Mouse (Mus musculus) myocyte (in vitro differentiated cells): Measurements from ENCODE around the gene Cytip. TPM values are rescaled to one million over a fixed set of nuclear protein-coding genes. Genes with fewer than 3 reads are reported as not detected.

Source experiments
- H3K27me3 ChIP-seq: one replicate; pipeline ENCODE4 v1.6.1; 2011; ENCODE audit not compliant: control insufficient read depth, insufficient read depth, insufficient read length
- H3K36me3 ChIP-seq: one replicate; pipeline ENCODE4 v1.6.1; 2011; ENCODE audit not compliant: control insufficient read depth, insufficient read depth
- H3K4me2 ChIP-seq: one replicate; pipeline ENCODE4 v1.6.1; 2011; ENCODE audit warnings: low read depth, control low read depth
- H3K4me3 ChIP-seq: one replicate; pipeline ENCODE4 v1.5.1; 2011; ENCODE audit warnings: mild to moderate bottlenecking, control low read depth, moderate library complexity
- H3K79me2 ChIP-seq: one replicate; pipeline ENCODE4 v1.6.1; 2011; ENCODE audit not compliant: control insufficient read depth, insufficient read depth
- H3ac ChIP-seq: one replicate; pipeline ENCODE4 v1.6.1; 2011; ENCODE audit not compliant: control insufficient read depth, insufficient read length
- CEBPB ChIP-seq: IDR thresholded peaks from 2 replicates; pipeline ENCODE4 v1.6.1; 2011; ENCODE audit warnings: mild to moderate bottlenecking, moderate library complexity; ENCODE audit not compliant: poor library complexity, insufficient read depth, severe bottlenecking
- E2F4 ChIP-seq: IDR thresholded peaks from one replicate; pipeline ENCODE4 v1.6.1; 2011; ENCODE audit warnings: mild to moderate bottlenecking, control low read depth, moderate library complexity; ENCODE audit not compliant: insufficient read depth
- MAX ChIP-seq: IDR thresholded peaks from one replicate; pipeline ENCODE4 v1.6.1; 2011; ENCODE audit warnings: low read depth, mild to moderate bottlenecking, control low read depth
- MYOD1 ChIP-seq, 3 experiments: IDR thresholded peaks; one replicate each; pipeline ENCODE4 v1.6.1; 2011; ENCODE audit warnings: control low read depth in 2 of 3, low read depth in 2 of 3, mild to moderate bottlenecking in 2 of 3, moderate library complexity in 1 of 3; ENCODE audit not compliant: insufficient read length in 2 of 3, control insufficient read depth in 1 of 3
- MYOG ChIP-seq, 3 experiments: IDR thresholded peaks; one replicate each; pipeline ENCODE4 v1.6.1; 2011; ENCODE audit warnings: control low read depth in 2 of 3, low read depth in 2 of 3, mild to moderate bottlenecking in 2 of 3; ENCODE audit not compliant: insufficient read length in 2 of 3, control insufficient read depth in 1 of 3, insufficient read depth in 1 of 3
- POLR2A ChIP-seq: IDR thresholded peaks from one replicate; pipeline ENCODE4 v1.6.1; 2011; ENCODE audit warnings: low read depth, mild to moderate bottlenecking, control low read depth, moderate library complexity; ENCODE audit not compliant: insufficient read length
- POLR2AphosphoS2 ChIP-seq: IDR thresholded peaks from one replicate; pipeline ENCODE4 v1.6.1; 2011; ENCODE audit warnings: low read depth, control low read depth; ENCODE audit not compliant: insufficient read length
- REST ChIP-seq: IDR thresholded peaks from one replicate; pipeline ENCODE4 v1.6.1; 2011; ENCODE audit warnings: mild to moderate bottlenecking, control low read depth, moderate library complexity; ENCODE audit not compliant: insufficient read depth, insufficient read length
- SRF ChIP-seq: IDR thresholded peaks from one replicate; pipeline ENCODE4 v1.6.1; 2011; ENCODE audit warnings: low read depth; ENCODE audit not compliant: control insufficient read depth, insufficient read length
- TCF12 ChIP-seq: IDR thresholded peaks from one replicate; pipeline ENCODE4 v1.6.1; 2011; ENCODE audit warnings: mild to moderate bottlenecking, control low read depth; ENCODE audit not compliant: poor library complexity, insufficient read depth, severe bottlenecking
- TCF3 ChIP-seq: IDR thresholded peaks from one replicate; pipeline ENCODE4 v1.6.1; 2011; ENCODE audit warnings: low read depth, control low read depth; ENCODE audit not compliant: insufficient read length
- USF1 ChIP-seq: IDR thresholded peaks from one replicate; pipeline ENCODE4 v1.6.1; 2011; ENCODE audit warnings: low read depth, mild to moderate bottlenecking, control low read depth, moderate library complexity
- polyA plus RNA-seq: library from polyadenylated mRNA; unstranded; fragments of >200 nt; fragmentation: generic; extraction: Trizol; gene quantifications from one replicate; pipeline ENCODE4 v1.2.1, GENCODE M21; 2012; ENCODE audit warnings: missing spikeins

Gene Cytip
- polyA plus RNA-seq, 1 experiment, result 0.05 TPM

DNA sequence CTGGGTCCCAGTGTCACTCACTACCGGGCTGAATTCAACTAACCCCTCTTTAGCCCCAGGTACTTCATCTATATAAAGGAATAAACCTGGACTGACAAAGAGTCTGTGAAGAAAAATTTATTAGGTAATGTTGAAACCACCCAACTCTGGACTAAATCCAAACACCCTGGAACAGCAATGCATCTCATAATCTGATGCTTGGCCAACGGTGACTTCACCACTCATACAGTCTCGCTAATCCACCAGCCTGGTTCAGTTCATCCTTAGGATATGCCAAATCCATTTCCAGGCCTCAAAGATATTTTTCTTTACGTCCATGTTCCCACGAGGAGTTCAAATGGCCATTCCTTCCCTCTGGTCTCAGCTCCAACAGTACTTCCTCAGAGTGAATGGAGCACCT lies 48.8 kb downstream of the Cytip start:
- Histone ChIP-seq H3K4me3 (no peak overlapping the region), H3K79me2 (no peaks in the 10 kb centered on the region), H3K27me3 (no peaks in the 10 kb centered on the region), H3K4me2 (no peak overlapping the region), H3ac (no peak overlapping the region), H3K36me3 (no peaks in the 10 kb centered on the region)
- TF ChIP-seq REST (no peak), TCF12 (no peak), POLR2A (no peak), MAX (no peak), MYOG (IDR thresholded peaks at IDR 0.05; ENCODE audit: control insufficient read depth in 1 of 3, insufficient read depth in 1 of 3, insufficient read length in 2 of 3, low read depth in 2 of 3) (no peak), USF1 (no peak), E2F4 (no peak), CEBPB (no peak), MYOD1 (IDR thresholded peaks at IDR 0.05; ENCODE audit: control insufficient read depth in 1 of 3, insufficient read length in 2 of 3, low read depth in 2 of 3) (no peak), POLR2AphosphoS2 (no peak), TCF3 (no peak), SRF (no peak)

DNA sequence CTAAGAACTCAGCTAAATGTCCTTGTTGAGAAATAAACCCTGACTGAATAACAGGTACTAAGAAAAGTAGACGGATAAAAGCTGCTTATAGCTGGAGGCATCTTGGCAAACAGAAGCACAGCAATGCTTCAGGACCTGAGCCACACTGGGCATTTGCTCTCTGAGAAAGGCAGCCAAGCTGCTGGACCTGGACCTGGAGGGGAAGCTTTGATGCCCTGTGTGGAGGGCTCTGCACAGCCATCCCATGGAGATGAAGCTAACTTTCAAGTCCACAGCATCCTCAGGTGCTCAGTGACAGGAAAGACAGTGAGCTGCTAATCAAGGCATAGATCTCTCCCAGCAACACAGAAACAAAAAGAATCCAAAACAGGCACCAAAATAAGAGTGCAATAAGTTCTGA lies 54.8 kb downstream of the Cytip start:
- no peak for TF ChIP-seq TCF12
- TF ChIP-seq USF1, result no peak
- no peak for TF ChIP-seq TCF3
- no peak for TF ChIP-seq POLR2AphosphoS2
- no peak for TF ChIP-seq REST
- no peak for TF ChIP-seq MYOG (IDR thresholded peaks at IDR 0.05; ENCODE audit: control insufficient read depth in 1 of 3, insufficient read depth in 1 of 3, insufficient read length in 2 of 3, low read depth in 2 of 3)
- no peak for TF ChIP-seq SRF
- TF ChIP-seq POLR2A, result no peak
- TF ChIP-seq CEBPB, result no peak
- TF ChIP-seq MYOD1 (IDR thresholded peaks at IDR 0.05; ENCODE audit: control insufficient read depth in 1 of 3, insufficient read length in 2 of 3, low read depth in 2 of 3), result no peak
- TF ChIP-seq E2F4, result no peak
- TF ChIP-seq MAX, result no peak

GRCm38 (mm10) chr2:58138611-58139010 lies 56.7 kb downstream of the Cytip start:
- Histone ChIP-seq H3K79me2 (no peaks in the 10 kb centered on the region), H3K4me2 (no peak overlapping the region), H3ac (no peak overlapping the region), H3K27me3 (no peaks in the 10 kb centered on the region), H3K4me3 (no peak overlapping the region), H3K36me3 (no peaks in the 10 kb centered on the region)
- TF ChIP-seq REST, result no peak
- TF ChIP-seq MYOD1 (IDR thresholded peaks at IDR 0.05; ENCODE audit: control insufficient read depth in 1 of 3, insufficient read length in 2 of 3, low read depth in 2 of 3), result no peak
- TF ChIP-seq TCF3, result no peak
- no peak for TF ChIP-seq SRF
- TF ChIP-seq CEBPB, result no peak
- no peak for TF ChIP-seq E2F4
- no peak for TF ChIP-seq POLR2AphosphoS2
- no peak for TF ChIP-seq USF1
- no peak for TF ChIP-seq MAX
- TF ChIP-seq POLR2A, result no peak
- no peak for TF ChIP-seq TCF12
- TF ChIP-seq MYOG (IDR thresholded peaks at IDR 0.05; ENCODE audit: control insufficient read depth in 1 of 3, insufficient read depth in 1 of 3, insufficient read length in 2 of 3, low read depth in 2 of 3), result no peak

More for the DNA sequence above, 54.8 kb downstream of the Cytip start:
- Histone ChIP-seq H3K27me3 (no peaks in the 10 kb centered on the region), H3K36me3 (no peaks in the 10 kb centered on the region), H3ac (no peak overlapping the region), H3K4me3 (no peak overlapping the region), H3K79me2 (no peaks in the 10 kb centered on the region), H3K4me2 (no peak overlapping the region)

DNA sequence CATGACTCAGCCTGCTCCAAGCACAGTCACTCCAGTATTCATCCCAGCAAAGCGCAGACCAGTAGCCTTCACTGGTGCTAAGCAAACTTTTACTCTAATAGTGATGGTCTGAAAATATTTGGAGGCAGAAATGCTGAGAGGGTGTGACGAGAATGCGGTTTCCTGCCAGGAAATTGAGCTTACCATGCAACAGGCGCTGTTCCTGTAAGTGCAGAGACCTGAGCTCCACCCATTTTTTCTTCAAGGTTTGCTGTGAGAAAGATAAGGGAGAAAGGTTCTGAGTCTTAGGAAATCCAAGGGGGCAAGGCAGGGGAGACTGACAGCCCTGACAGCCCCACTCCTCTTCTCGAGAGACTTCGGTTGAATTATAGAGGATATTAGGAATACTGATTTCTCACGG lies 57.7 kb downstream of the Cytip start:
- H3K79me2 ChIP-seq, result no peaks in the 10 kb centered on the region
- no peak overlapping the region for H3K4me2 ChIP-seq
- no peaks in the 10 kb centered on the region for H3K36me3 ChIP-seq
- no peak overlapping the region for H3ac ChIP-seq
- H3K4me3 ChIP-seq, result no peak overlapping the region
- TF ChIP-seq MAX (no peak), MYOD1 (IDR thresholded peaks at IDR 0.05; ENCODE audit: control insufficient read depth in 1 of 3, insufficient read length in 2 of 3, low read depth in 2 of 3) (no peak), SRF (no peak), CEBPB (no peak)
- no peaks in the 10 kb centered on the region for H3K27me3 ChIP-seq

GRCm38 (mm10) chr2:58136526-58136925 lies 58.8 kb downstream of the Cytip start:
- Histone ChIP-seq H3K27me3 (no peaks in the 10 kb centered on the region), H3ac (no peak overlapping the region), H3K36me3 (no peaks in the 10 kb centered on the region), H3K79me2 (no peaks in the 10 kb centered on the region), H3K4me3 (no peak overlapping the region), H3K4me2 (no peak overlapping the region)
- TF ChIP-seq REST (no peak), USF1 (no peak), MYOG (IDR thresholded peaks at IDR 0.05; ENCODE audit: control insufficient read depth in 1 of 3, insufficient read depth in 1 of 3, insufficient read length in 2 of 3, low read depth in 2 of 3) (no peak), SRF (no peak), MYOD1 (IDR thresholded peaks at IDR 0.05; ENCODE audit: control insufficient read depth in 1 of 3, insufficient read length in 2 of 3, low read depth in 2 of 3) (no peak), POLR2A (no peak), POLR2AphosphoS2 (no peak), MAX (no peak), TCF12 (no peak), CEBPB (no peak), TCF3 (no peak)
